Mouse (Mus musculus) heart, embryonic 14.5 days (tissue): ENCODE measurements around the gene Zfp831. TPM values are rescaled to one million over a fixed set of nuclear protein-coding genes. Genes with fewer than 3 reads are reported as not detected.

ENCODE experiments used
- ATAC-seq: fragments of 200-750 bp; cut with Nextera tagmentation; 2 replicates; pipeline ENCODE4 v1.8.0; 2017; ENCODE audit warnings: low read depth, moderate TSS enrichment; ENCODE audit not compliant: insufficient number of reproducible peaks, insufficient read depth, low FRiP score
- H3K27ac ChIP-seq, 2 experiments: fragments of 200-500 bp in 1 of 2; fragments of 300-500 bp in 1 of 2; sonication (generic) in 1 of 2; replicated peaks in 1 of 2; 2 replicates each; pipeline ENCODE4 v1.5.1; 2012 to 2014; ENCODE audit warnings: low read depth in 2 of 2, low read length in 2 of 2, control low read depth in 1 of 2, mild to moderate bottlenecking in 1 of 2, mixed read lengths in 1 of 2; ENCODE audit not compliant: control insufficient read depth in 1 of 2, insufficient read depth in 1 of 2
- H3K27me3 ChIP-seq: fragments of 300-500 bp; sonication (generic); 2 replicates; pipeline ENCODE4 v1.6.1; 2014; ENCODE audit warnings: mild to moderate bottlenecking, low read length, control low read depth; ENCODE audit not compliant: control insufficient read depth, insufficient read depth
- H3K36me3 ChIP-seq: fragments of 300-500 bp; sonication (generic); 2 replicates; pipeline ENCODE4 v1.6.1; 2014; ENCODE audit warnings: mild to moderate bottlenecking, control low read depth, low read length, mixed read lengths; ENCODE audit not compliant: control insufficient read depth, insufficient read depth
- H3K4me1 ChIP-seq, 2 experiments: fragments of 200-500 bp in 1 of 2; fragments of 300-500 bp in 1 of 2; sonication (generic) in 1 of 2; 2 replicates each; pipeline ENCODE4 v1.6.1; 2012 to 2014; ENCODE audit warnings: low read length in 2 of 2, control low read depth in 1 of 2, mixed read lengths in 1 of 2; ENCODE audit not compliant: control insufficient read depth in 2 of 2, insufficient read depth in 2 of 2
- H3K4me2 ChIP-seq: fragments of 300-500 bp; sonication (generic); 2 replicates; pipeline ENCODE4 v1.6.1; 2014; ENCODE audit warnings: mild to moderate bottlenecking, low read length
- H3K4me3 ChIP-seq, 2 experiments: fragments of 200-500 bp in 1 of 2; fragments of 300-500 bp in 1 of 2; sonication (generic) in 1 of 2; 2 replicates each; pipeline ENCODE4 v1.5.1; 2012 to 2014; ENCODE audit warnings: low read length in 2 of 2, mild to moderate bottlenecking in 2 of 2, control low read depth in 1 of 2, low read depth in 1 of 2, moderate library complexity in 1 of 2; ENCODE audit not compliant: control insufficient read depth in 1 of 2, insufficient read depth in 1 of 2
- H3K9ac ChIP-seq: fragments of 300-500 bp; sonication (generic); 2 replicates; pipeline ENCODE4 v1.6.1; 2014; ENCODE audit warnings: mild to moderate bottlenecking, low read length
- H3K9me3 ChIP-seq: fragments of 300-500 bp; sonication (generic); 2 replicates; pipeline ENCODE4 v1.6.1; 2016; ENCODE audit warnings: low read length, control low read depth; ENCODE audit not compliant: control insufficient read depth
- WGBS: fragments of 180-500 bp; shearing (Covaris S2); extraction: QIAGEN DNeasy Blood & Tissue Kit; methylation state at CpG from one replicate; pipeline ENCODE4 v1.1.7; 2014; 5-methylcytosine and 5-hydroxymethylcytosine counted together
- polyA plus RNA-seq: library from polyadenylated mRNA; unstranded; fragments of >200 nt; fragmentation: Nextera tagmentation; extraction: Ambion mirVana; gene quantifications from 2 replicates; pipeline ENCODE4 v1.2.1, GENCODE M21; 2014

The Zfp831 gene
- polyA plus RNA-seq, 1 experiment from 2014 or later: 0.01 TPM

- WGBS: 54% methylated on average over 4 of the region's 4 CpGs
- Histone ChIP-seq H3K4me1 (no peaks in the 10 kb centered on the region), H3K9ac (no peak overlapping the region), H3K27me3 (no peaks in the 10 kb centered on the region), H3K4me3 (no peak overlapping the region), H3K4me2 (no peak overlapping the region), H3K27ac (no peak overlapping the region), H3K36me3 (no peaks in the 10 kb centered on the region), H3K9me3 (0 out of 2 replicates have a peak, but pooled peaks cover 5% of the 10 kb centered on the region)
- no peak for ATAC-seq
These were observed 9.5 kb downstream of the Zfp831 start for GRCm38 (mm10) chr2:174652864-174653263.

- H3K4me2 ChIP-seq: no peak overlapping the region
- no peaks in the 10 kb centered on the region for H3K36me3 ChIP-seq
- H3K4me3 ChIP-seq: no peak overlapping the region
- H3K4me1 ChIP-seq: no peaks in the 10 kb centered on the region
- no peak overlapping the region for H3K9ac ChIP-seq
- H3K27ac ChIP-seq: no peak overlapping the region
- no peak for ATAC-seq
- no peaks in the 10 kb centered on the region for H3K9me3 ChIP-seq
- no peaks in the 10 kb centered on the region for H3K27me3 ChIP-seq
- 70% methylated on average over 5 of the region's 5 CpGs for WGBS
These were observed 12.0 kb downstream of the Zfp831 start for GRCm38 (mm10) chr2:174655341-174655740.

GRCm38 (mm10) chr2:174658229-174658844 is 15.0 kb downstream of the Zfp831 start:
- no peaks in the 10 kb centered on the region for H3K27me3 ChIP-seq
- H3K9ac ChIP-seq: no peak overlapping the region
- H3K4me2 ChIP-seq: no peak overlapping the region
- no peak for ATAC-seq
- H3K27ac ChIP-seq: no peak overlapping the region
- 70% methylated on average over 8 of the region's 8 CpGs for WGBS
- H3K4me3 ChIP-seq: no peak overlapping the region
- no peaks in the 10 kb centered on the region for H3K36me3 ChIP-seq
- H3K9me3 ChIP-seq: no peaks in the 10 kb centered on the region
- no peaks in the 10 kb centered on the region for H3K4me1 ChIP-seq

GRCm38 (mm10) chr2:174659874-174660273 is 16.5 kb downstream of the Zfp831 start:
- Histone ChIP-seq H3K9ac (no peak overlapping the region), H3K4me3 (no peak overlapping the region), H3K36me3 (no peaks in the 10 kb centered on the region), H3K4me1 (no peaks in the 10 kb centered on the region), H3K27ac (no peak overlapping the region), H3K4me2 (no peak overlapping the region), H3K27me3 (no peaks in the 10 kb centered on the region), H3K9me3 (no peaks in the 10 kb centered on the region)
- WGBS: 67% methylated on average over 4 of the region's 4 CpGs
- no peak for ATAC-seq

- ATAC-seq: no peak
- H3K4me1 ChIP-seq: no peaks in the 10 kb centered on the region
- H3K36me3 ChIP-seq: no peaks in the 10 kb centered on the region
- H3K9ac ChIP-seq: no peak overlapping the region
- no peak overlapping the region for H3K27ac ChIP-seq
- no peaks in the 10 kb centered on the region for H3K9me3 ChIP-seq
- no peaks in the 10 kb centered on the region for H3K27me3 ChIP-seq
- 82% methylated on average over 9 of the region's 9 CpGs for WGBS
- H3K4me3 ChIP-seq: no peak overlapping the region
- H3K4me2 ChIP-seq: no peak overlapping the region
These were observed 17.0 kb downstream of the Zfp831 start for GRCm38 (mm10) chr2:174660321-174660720.

GRCm38 (mm10) chr2:174661436-174662171 is 18.3 kb downstream of the Zfp831 start:
- no peak overlapping the region for H3K9ac ChIP-seq
- no peaks in the 10 kb centered on the region for H3K27me3 ChIP-seq
- 55% methylated on average over 7 of the region's 7 CpGs for WGBS
- no peaks in the 10 kb centered on the region for H3K36me3 ChIP-seq
- H3K4me3 ChIP-seq: no peak overlapping the region
- ATAC-seq: no peak
- H3K4me1 ChIP-seq: no peaks in the 10 kb centered on the region
- H3K4me2 ChIP-seq: no peak overlapping the region
- H3K27ac ChIP-seq: no peak overlapping the region
- H3K9me3 ChIP-seq: no peaks in the 10 kb centered on the region

GRCm38 (mm10) chr2:174662593-174662992 is 19.3 kb downstream of the Zfp831 start:
- no peaks in the 10 kb centered on the region for H3K9me3 ChIP-seq
- H3K4me2 ChIP-seq: no peak overlapping the region
- H3K27ac ChIP-seq: no peak overlapping the region
- no peak for ATAC-seq
- H3K9ac ChIP-seq: no peak overlapping the region
- no peaks in the 10 kb centered on the region for H3K4me1 ChIP-seq
- WGBS: 64% methylated on average over 1 of the region's 1 CpGs
- no peaks in the 10 kb centered on the region for H3K27me3 ChIP-seq
- no peak overlapping the region for H3K4me3 ChIP-seq
- H3K36me3 ChIP-seq: no peaks in the 10 kb centered on the region
